29 mouse cellular contexts compared by ENCODE assay signal in the genomic region with DNA sequence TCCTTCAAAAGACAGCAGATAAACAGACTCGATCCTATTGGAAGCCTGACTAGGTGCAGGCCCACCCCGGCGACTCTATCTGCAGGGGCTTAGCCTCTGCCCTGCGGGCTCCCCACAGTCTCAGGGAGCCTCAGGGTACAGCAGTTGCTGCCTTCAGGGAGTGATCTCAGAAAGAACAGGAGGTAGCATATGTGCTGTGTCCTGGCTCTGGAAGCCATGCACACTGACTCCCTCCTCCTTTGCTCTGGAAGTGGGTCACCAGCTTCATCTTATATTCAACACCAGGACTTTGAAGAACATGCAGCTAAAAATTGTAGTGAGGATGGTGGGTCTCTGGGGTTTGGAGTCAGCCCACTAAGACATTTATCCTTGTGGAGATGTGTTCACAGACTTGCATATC.
"Had no signal": no experiment of that assay in that cellular context is flagged by ENCODE, and none has a peak within 500 bp of the region (broad histone marks: within the 10 kb centered on the region; RNA-seq: fewer than 3 reads in every experiment).

No protein-coding gene starts in this region.

- H3K9ac ChIP-seq: embryonic facial prominence, embryonic 12.5 days; embryonic facial prominence, embryonic 13.5 days; embryonic facial prominence, embryonic 15.5 days; forebrain, embryonic 12.5 days; forebrain, embryonic 13.5 days; forebrain, embryonic 15.5 days; forebrain, postnatal 0 days had no signal

- ATAC-seq: forebrain, embryonic 13.5 days; forebrain, embryonic 14.5 days; forebrain, embryonic 15.5 days; forebrain, embryonic 16.5 days; forebrain, postnatal 0 days had no signal

- H3K9me3 ChIP-seq: embryonic facial prominence, embryonic 10.5 days; embryonic facial prominence, embryonic 12.5 days; embryonic facial prominence, embryonic 13.5 days; embryonic facial prominence, embryonic 15.5 days; forebrain, embryonic 10.5 days; forebrain, embryonic 12.5 days; forebrain, embryonic 13.5 days; forebrain, embryonic 15.5 days had no signal

- H3K36me3 ChIP-seq: embryonic facial prominence, embryonic 10.5 days; embryonic facial prominence, embryonic 12.5 days; embryonic facial prominence, embryonic 13.5 days; embryonic facial prominence, embryonic 15.5 days; forebrain, embryonic 10.5 days; forebrain, embryonic 12.5 days; forebrain, embryonic 15.5 days had no signal

- H3K27ac ChIP-seq: embryonic facial prominence, embryonic 10.5 days; embryonic facial prominence, embryonic 12.5 days; embryonic facial prominence, embryonic 13.5 days; embryonic facial prominence, embryonic 15.5 days; forebrain, embryonic 10.5 days; forebrain, embryonic 12.5 days; forebrain, embryonic 13.5 days; forebrain, embryonic 15.5 days; gastrocnemius, adult 2 months; heart, adult 2 months had no signal

- H3K27me3 ChIP-seq: embryonic facial prominence, embryonic 12.5 days; embryonic facial prominence, embryonic 13.5 days; embryonic facial prominence, embryonic 15.5 days; forebrain, embryonic 12.5 days; forebrain, embryonic 13.5 days; forebrain, embryonic 15.5 days had no signal

- H3K4me3 ChIP-seq: embryonic facial prominence, embryonic 10.5 days; embryonic facial prominence, embryonic 12.5 days; embryonic facial prominence, embryonic 13.5 days; embryonic facial prominence, embryonic 15.5 days; erythroblast, embryonic 14.5 days; forebrain, embryonic 10.5 days; forebrain, embryonic 12.5 days; forebrain, embryonic 13.5 days; forebrain, embryonic 15.5 days; gastrocnemius, adult 2 months; heart, adult 2 months had no signal

- DNase-seq: cerebellum, adult 2 months; cerebellum, adult 8-10 months; cerebellum, adult 9-10 months; cerebellum, adult 9-11 months; cerebellum, postnatal 10 days; cerebellum, postnatal 14 days; cerebellum, postnatal 25 days; cerebellum, postnatal 36 days; embryo, embryonic 11 days; forebrain, postnatal 0 days; gastrocnemius, adult 2 months; gastrocnemius, postnatal 10 days; gastrocnemius, postnatal 14 days; gastrocnemius, postnatal 25 days; gastrocnemius, postnatal 36 days; heart, adult 11 months; heart, adult 18-20 months; heart, adult 2 months had no signal

- H3K4me1 ChIP-seq: embryonic facial prominence, embryonic 12.5 days; embryonic facial prominence, embryonic 13.5 days; embryonic facial prominence, embryonic 15.5 days; forebrain, embryonic 13.5 days; forebrain, embryonic 15.5 days had no signal

- H3K4me2 ChIP-seq: embryonic facial prominence, embryonic 12.5 days; embryonic facial prominence, embryonic 13.5 days; embryonic facial prominence, embryonic 15.5 days; forebrain, embryonic 12.5 days; forebrain, embryonic 13.5 days; forebrain, embryonic 15.5 days had no signal
